Mouse (Mus musculus): ENCODE measurements at regions not wholly inside any gene's neighbourhood (a gene's known extent, or its start where the extent isn't known, plus 50 kb on each side); places are given as distances from the start of the nearest gene placed in this dataset.
A peak's percentile ranks its signal among the peaks of the same experiment; 100 is the strongest.

GRCm38 (mm10) chr4:56456788-56457187 lies 283.1 kb upstream of the Gm26657 start:
- no peak for DNase-seq

- no peak for DNase-seq
Measured at GRCm38 (mm10) chr4:56421575-56421974, 318.3 kb upstream of the Gm26657 start.

- no peak for DNase-seq
Measured at GRCm38 (mm10) chr4:56419122-56419913, 320.6 kb upstream of the Gm26657 start.

GRCm38 (mm10) chr4:56411024-56411636 lies 328.7 kb upstream of the Gm26657 start:
- peak; percentile 1 to 7 for DNase-seq

DNA sequence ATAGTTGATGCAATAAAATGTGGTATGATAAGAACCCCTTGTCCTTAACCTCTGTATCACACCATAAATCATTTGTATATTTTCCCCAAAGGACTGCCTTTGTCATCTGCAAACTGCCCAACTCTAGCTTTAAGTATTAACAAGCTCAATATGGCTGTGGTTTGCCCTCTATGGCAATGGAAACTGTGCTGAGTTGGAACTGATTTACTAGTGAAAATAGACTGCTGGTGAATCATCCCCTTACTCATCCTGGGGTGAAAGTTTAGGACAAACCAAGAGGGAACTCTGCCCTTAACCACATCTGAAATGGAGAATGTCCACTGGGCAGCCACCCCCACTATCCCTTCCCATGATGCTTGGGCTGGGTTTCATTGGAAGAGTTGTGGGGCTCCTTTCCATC lies 346.1 kb upstream of the Gm26657 start:
- no peak for DNase-seq

DNA sequence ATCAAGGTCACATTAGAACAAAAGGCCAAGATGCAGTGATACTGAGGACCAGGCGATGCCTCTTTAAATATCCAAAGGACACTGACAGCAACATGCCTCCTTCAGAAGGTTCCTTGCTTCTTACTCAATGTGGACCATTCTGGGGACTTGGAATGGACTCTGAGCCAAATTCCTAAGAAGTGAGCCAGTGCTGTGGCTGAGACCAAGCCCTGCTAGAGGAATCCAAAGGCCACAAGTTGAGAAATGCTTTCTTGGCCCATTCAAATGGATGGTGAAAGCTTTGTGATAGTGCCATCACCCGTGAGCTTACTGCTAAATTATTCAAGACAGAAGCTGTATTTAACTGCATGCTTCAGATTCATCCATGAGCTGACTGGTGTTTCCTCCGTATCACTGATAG lies 352.8 kb upstream of the Gm26657 start:
- DNase-seq: no peak

GRCm38 (mm10) chr4:56375745-56376144 lies 364.1 kb upstream of the Gm26657 start:
- peak; percentile 8 to 9 for DNase-seq

DNA sequence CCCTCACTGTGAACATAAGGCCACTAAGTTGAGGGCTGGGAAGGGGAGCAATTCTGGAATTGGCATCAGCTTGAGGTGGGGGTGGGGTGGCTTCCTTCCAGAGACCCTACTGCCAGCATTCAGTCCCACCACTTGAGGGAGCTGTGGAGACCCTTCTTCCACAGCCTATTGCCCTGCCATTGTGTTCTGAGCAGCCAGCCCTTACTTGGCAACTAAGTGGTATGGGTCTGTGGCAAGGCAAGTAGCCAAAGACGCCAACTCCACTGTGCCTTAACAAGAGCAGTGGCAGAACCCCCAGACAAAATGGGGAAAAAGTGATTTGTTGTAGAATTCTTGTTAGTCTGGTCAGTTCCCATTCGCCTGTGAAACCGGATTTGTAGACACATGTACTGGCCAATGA lies 365.4 kb upstream of the Gm26657 start:
- DNase-seq: no peak

GRCm38 (mm10) chr4:56373746-56374145 lies 366.1 kb upstream of the Gm26657 start:
- DNase-seq: no peak

DNA sequence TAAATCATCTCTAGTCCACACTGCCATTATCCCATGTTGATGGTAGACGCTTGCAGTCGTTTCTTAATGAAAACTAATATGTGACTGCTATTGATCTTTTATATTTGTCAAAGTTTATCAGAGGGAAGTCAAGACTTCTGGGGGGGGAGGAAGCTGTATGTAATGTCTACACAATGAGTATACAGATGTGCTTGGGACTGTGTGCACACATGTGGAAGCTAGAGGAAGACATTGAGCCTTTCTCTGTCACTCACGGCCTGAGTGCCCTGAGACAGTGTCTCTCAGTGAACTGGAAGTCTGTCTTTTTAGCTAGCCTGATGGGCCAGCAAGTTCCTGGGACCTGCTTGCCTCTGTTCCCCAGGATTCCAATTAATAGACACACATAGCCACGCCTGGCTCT lies 366.7 kb upstream of the Gm26657 start:
- no peak for DNase-seq

DNA sequence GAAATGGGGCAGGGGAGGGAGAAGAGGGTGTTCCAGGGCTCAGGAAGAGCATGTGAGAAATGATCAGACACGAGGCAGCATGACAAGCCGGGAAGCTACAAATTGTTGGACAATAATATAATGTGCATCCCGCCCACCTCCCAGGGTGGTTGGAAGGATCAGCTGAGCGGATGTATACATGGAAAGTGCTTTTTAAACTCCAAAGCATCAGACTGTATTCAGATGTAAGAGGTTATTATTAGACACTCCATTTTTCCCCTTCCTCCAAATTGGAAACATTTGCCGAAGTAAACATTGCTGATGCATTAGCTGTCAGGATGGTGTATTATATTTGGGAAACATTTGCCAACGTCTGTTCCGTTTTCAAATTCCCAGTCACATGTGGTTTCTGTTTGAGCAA lies 367.2 kb upstream of the Gm26657 start:
- DNase-seq: no peak

GRCm38 (mm10) chr4:56364594-56364993 lies 375.3 kb upstream of the Gm26657 start:
- DNase-seq: no peak

DNA sequence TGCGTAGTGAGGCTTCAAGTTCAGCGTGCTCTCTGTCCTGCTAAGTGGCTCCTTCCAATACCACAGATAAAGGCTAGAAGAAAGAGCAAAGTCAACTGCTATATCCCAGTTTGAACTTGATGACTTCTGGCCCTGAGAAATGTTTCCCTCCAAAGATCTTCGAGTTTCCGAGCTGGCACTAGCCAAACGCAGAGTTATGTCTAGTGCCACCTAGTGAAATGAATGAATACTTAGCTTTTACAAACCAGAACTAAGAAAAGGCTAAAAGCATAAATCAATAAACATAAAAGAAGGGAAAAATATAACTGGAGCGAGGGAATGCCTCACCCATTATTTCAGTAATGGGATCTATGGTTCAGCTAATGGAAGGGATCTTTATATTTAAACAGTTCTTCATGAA lies 377.7 kb upstream of the Gm26657 start:
- DNase-seq: no peak

- no peak for DNase-seq
Measured at GRCm38 (mm10) chr4:56349216-56349615, 390.7 kb upstream of the Gm26657 start.

GRCm38 (mm10) chr4:56325156-56325555 lies 414.7 kb upstream of the Gm26657 start:
- DNase-seq: no peak

GRCm38 (mm10) chr4:56319134-56319533 lies 420.7 kb upstream of the Gm26657 start:
- DNase-seq: no peak

- DNase-seq: no peak
Measured at GRCm38 (mm10) chr4:56305664-56306330, 434.1 kb upstream of the Gm26657 start.

- DNase-seq: no peak
Measured at GRCm38 (mm10) chr4:56304275-56304674, 435.6 kb upstream of the Gm26657 start.

GRCm38 (mm10) chr4:56287980-56288379 lies 451.9 kb upstream of the Gm26657 start:
- no peak for DNase-seq

GRCm38 (mm10) chr4:56284490-56284889 lies 455.4 kb upstream of the Gm26657 start:
- no peak for DNase-seq

DNA sequence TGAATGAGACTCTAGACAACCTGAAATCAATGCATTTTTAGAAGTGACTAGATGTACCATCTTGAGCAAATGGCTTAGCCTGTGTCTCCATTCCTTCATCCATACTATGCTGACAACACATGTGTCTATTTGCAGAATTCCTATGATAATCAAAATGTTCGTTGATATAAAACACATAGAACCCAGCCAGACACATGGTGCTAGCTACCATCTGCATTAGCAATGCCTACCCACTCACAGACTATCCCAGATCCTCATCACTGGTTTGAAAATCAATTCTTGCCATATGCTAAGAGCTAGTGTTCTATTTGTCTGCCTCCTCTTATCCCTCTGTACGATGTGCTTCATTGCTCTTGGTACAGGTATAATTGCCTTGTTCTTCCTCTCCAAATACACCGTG lies 464.0 kb upstream of the Gm26657 start:
- peak; percentile 11 to 20 for DNase-seq

- DNase-seq: no peak
Measured at GRCm38 (mm10) chr4:56271390-56271789, 468.5 kb upstream of the Gm26657 start.

DNA sequence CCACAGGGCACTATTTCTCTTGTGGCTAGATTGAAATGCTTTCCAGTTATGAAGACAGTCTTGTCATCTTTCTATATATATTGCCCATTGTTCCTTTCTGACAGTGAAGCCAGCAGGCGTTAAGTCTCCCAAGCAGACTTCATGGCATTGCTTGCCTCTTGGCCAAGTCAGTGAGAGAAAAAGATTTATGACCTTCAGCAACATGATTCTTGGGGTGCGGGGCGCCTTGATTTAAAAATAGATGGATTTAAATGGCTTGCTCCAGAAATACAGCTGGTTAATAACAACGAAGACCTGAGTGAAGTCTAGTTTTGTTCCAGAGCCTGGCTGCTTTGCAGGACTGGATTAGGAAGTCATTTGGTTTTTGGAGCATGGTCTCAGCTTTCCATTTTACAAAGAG lies 475.2 kb upstream of the Gm26657 start:
- DNase-seq: no peak

- DNase-seq: no peak
Measured at GRCm38 (mm10) chr4:56263822-56264221, 476.0 kb upstream of the Gm26657 start.
